Mouse (Mus musculus) spleen, postnatal 36 days (tissue): ENCODE data around the gene Pmvk.
"Not testable (repeated sequence)": the region's sequence is repeated elsewhere in the genome, so short reads cannot be mapped to it uniquely, and the experiment has no call there.

ENCODE experiments used
- DNase-seq, 2 experiments: peaks; one replicate each; pipeline ENCODE4 v3.0.0; 2022; ENCODE audit warnings: low spot score in 2 of 2, mixed read lengths in 1 of 2

The Pmvk gene

GRCm38 (mm10) chr3:89429021-89429420 lies 25.3 kb upstream of the Pmvk start:
- not testable (repeated sequence) for DNase-seq

- peak; percentile 94 to 95 for DNase-seq
Observed at GRCm38 (mm10) chr3:89430171-89431159, 23.9 kb upstream of the Pmvk start, which contains the start of gene Pygo2. Pygo2 (plus strand) TSS chr3:89430214.

- no peak for DNase-seq
Observed at GRCm38 (mm10) chr3:89432606-89433005, 21.7 kb upstream of the Pmvk start.

- DNase-seq, result no peak
Observed at GRCm38 (mm10) chr3:89434532-89434931, 19.8 kb upstream of the Pmvk start.

- no peak for DNase-seq
Observed at GRCm38 (mm10) chr3:89435041-89435440, 19.3 kb upstream of the Pmvk start.

GRCm38 (mm10) chr3:89436176-89437113 lies 17.9 kb upstream of the Pmvk start, which contains the start of gene Pbxip1:
Pbxip1 (plus strand) TSS chr3:89436706.
- peak; percentile 77 to 79 for DNase-seq

GRCm38 (mm10) chr3:89437269-89437668 lies 17.1 kb upstream of the Pmvk start:
- peak; percentile 55 to 60 for DNase-seq

- DNase-seq, result no peak
Observed at GRCm38 (mm10) chr3:89440691-89441090, 13.7 kb upstream of the Pmvk start.

GRCm38 (mm10) chr3:89448720-89449537 lies 5.4 kb upstream of the Pmvk start:
- peak; percentile 37 to 38 for DNase-seq

GRCm38 (mm10) chr3:89449541-89449940 lies 4.8 kb upstream of the Pmvk start:
- peak; percentile 59 to 68 for DNase-seq

GRCm38 (mm10) chr3:89451916-89452315 lies 2.4 kb upstream of the Pmvk start:
- DNase-seq, result no peak

GRCm38 (mm10) chr3:89455786-89456285 lies 1.5 kb downstream of the Pmvk start:
- no peak for DNase-seq

GRCm38 (mm10) chr3:89456726-89457665 lies 2.7 kb downstream of the Pmvk start:
- DNase-seq, result peak; percentile 67 to 75

- DNase-seq, result no peak
Observed at GRCm38 (mm10) chr3:89458372-89458964, 4.1 kb downstream of the Pmvk start.

GRCm38 (mm10) chr3:89458965-89459807 lies 4.8 kb downstream of the Pmvk start:
- peak; percentile 89 to 91 for DNase-seq

GRCm38 (mm10) chr3:89468268-89468667 lies 13.9 kb downstream of the Pmvk start:
- DNase-seq, result no peak

- no peak for DNase-seq
Observed at GRCm38 (mm10) chr3:89472280-89472679, 17.9 kb downstream of the Pmvk start.

- DNase-seq, result no peak
Observed at GRCm38 (mm10) chr3:89473838-89474237, 19.5 kb downstream of the Pmvk start.
